Mouse (Mus musculus): ENCODE measurements at regions not wholly inside any gene's neighbourhood (a gene's known extent, or its start where the extent isn't known, plus 50 kb on each side); places are given as distances from the start of the nearest gene placed in this dataset.
"Not testable (repeated sequence)": the region's sequence is repeated elsewhere in the genome, so short reads cannot be mapped to it uniquely, and the experiment has no call there.

GRCm38 (mm10) chr13:68167826-68168225, 304.7 kb downstream of the BC048507 start:
- peak; percentile 9 for DNase-seq (ENCODE audit: low read depth, low spot score)

GRCm38 (mm10) chr13:68173456-68173855, 310.3 kb downstream of the BC048507 start:
- DNase-seq (ENCODE audit: low read depth, low spot score): not testable (repeated sequence)
